Mouse (Mus musculus) C2C12 (cell line): Measurements from ENCODE around the gene Atp6v0a4.

ENCODE experiments used
- CTCF ChIP-seq: IDR thresholded peaks from one replicate; pipeline ENCODE4 v1.5.1; 2011; ENCODE audit not compliant: control insufficient read depth, insufficient read depth, insufficient read length
- FOSL1 ChIP-seq: IDR thresholded peaks from one replicate; pipeline ENCODE4 v1.8.0; 2011; ENCODE audit warnings: mild to moderate bottlenecking, low read length; ENCODE audit not compliant: poor library complexity, insufficient read depth, severe bottlenecking
- MYOD1 ChIP-seq: IDR thresholded peaks from one replicate; pipeline ENCODE4 v1.6.1; 2011; ENCODE audit warnings: low read depth; ENCODE audit not compliant: control insufficient read depth, insufficient read length

DNA sequence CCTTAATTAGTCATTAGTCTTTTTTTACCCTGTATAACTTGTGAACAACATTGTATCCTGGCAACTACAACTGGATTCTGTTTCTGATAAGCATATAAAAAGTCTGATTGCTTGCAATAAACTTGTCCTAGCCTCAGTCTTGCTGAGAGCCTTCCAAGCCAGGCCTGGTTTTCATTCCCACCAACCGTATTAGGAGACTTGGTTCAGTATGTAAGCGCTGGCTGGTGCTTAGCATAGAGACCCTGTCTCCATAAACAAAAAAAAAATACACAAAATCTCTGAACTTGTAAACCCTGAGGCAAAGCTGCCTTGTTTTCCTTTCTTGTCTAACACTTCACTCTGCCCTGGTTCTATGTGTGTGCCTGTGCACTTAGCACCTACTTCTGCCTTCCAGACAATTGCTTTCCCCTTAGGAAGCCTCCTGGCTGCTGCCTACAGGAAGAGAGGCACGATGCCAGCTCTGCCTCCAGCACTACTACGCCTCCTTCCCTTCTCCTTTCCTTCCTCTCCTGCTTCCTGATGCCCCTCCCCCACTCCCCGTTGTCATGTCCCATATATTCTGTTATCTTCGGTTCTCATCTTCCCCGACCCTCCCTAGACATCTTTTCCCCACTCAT lies 92.4 kb downstream of the Atp6v0a4 start:
- no peak for TF ChIP-seq CTCF
- TF ChIP-seq FOSL1: no peak
- no peak for TF ChIP-seq MYOD1
